Mouse (Mus musculus): ENCODE results near the gene Cyb5d1. TPM values are rescaled to one million over a fixed set of nuclear protein-coding genes. Genes with fewer than 3 reads are reported as not detected.

Gene Cyb5d1
- polyA plus RNA-seq, 1 experiment from 2014 or later: 44.3 TPM

DNA sequence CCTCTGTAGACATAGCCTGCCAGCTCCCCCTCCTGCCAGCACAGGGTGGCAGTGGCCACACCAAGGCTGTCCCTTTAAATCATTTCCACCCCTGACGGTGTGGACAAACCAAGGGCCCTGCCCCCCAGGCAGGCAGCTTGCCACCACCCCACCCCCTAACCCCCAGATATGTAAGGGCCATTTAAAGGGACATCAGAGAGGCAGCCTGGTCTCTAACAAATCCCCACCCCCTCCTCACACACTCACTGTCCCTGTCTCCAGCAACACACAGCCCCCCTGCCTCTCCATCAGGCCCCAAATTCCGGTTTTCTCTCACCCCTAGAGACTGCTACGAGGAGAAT lies 19.9 kb upstream of the Cyb5d1 start:
- Histone ChIP-seq H3K4me2 (replicated peaks) (peak overlapping the region; percentile 93), H3K27ac (replicated peaks) (peak overlapping the region; percentile 99), H3K27me3 (0 out of 2 replicates have a peak, but pooled peaks cover 3% of the 10 kb centered on the region), H3K36me3 (0 out of 2 replicates have a peak, but pooled peaks cover 6% of the 10 kb centered on the region), H3K4me3 (peak overlapping the region; percentile 79), H3K9me3 (no peaks in the 10 kb centered on the region), H3K4me1 (peaks cover 79% of the 10 kb centered on the region), H3K9ac (replicated peaks) (peak overlapping the region; percentile 95)
- WGBS: 2% methylated on average over 3 of the region's 3 CpGs
- ATAC-seq (replicated peaks): 0 out of 2 replicates have a peak, but pooled peaks have one; percentile 7

DNA sequence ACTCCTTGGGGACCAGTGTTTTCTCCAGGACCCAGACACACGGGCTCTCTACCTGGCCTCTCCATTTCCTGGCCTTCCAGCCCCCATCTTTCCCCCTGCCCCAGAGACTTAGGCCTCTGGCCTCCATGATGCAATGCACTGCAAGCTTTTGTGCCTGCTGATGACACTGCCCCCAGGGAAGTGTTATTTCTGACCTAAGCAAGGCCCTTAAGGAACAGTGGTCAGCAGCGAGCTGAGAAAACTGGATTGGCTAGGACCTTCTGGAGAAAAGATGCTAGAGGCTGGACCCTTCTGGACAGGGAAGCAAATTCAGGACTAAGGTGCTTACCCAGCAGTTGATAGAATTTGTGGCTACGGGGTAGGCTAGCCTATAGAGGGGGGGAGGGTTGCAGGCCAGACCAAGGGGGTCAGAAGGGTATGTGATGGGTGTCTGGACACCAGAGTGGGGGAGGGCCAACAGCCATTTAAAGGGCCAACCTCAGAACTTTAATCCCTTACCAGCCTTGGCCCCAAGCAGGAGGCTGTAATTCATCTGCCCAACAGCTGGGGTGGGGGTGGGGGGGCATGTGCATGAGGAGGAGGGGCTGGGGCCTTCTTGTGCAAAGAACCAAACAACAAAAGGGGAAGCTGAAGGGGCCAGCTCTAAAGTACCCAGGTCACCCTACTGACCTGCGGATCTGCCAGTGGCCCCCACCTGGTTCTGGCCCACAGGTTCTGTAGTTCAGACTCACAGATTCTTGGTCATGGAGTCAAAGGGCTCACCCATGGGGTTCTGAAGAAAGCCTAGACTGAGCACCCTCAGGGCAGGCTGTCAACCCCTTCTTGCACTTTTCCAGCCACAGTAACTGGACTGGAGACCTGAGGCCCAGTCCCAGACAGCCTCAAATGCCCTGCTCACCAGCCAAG lies 19.2 kb upstream of the Cyb5d1 start:
- no peak for ATAC-seq (replicated peaks)
- 12% methylated on average over 4 of the region's 4 CpGs for WGBS
- H3K4me1 ChIP-seq: peaks cover 73% of the 10 kb centered on the region
- H3K4me3 ChIP-seq: peak overlapping the region; percentile 79
- H3K9ac ChIP-seq (replicated peaks): peak overlapping the region; percentile 95
- peak overlapping the region; percentile 93 for H3K4me2 ChIP-seq (replicated peaks)
- H3K36me3 ChIP-seq: 0 out of 2 replicates have a peak, but pooled peaks cover 6% of the 10 kb centered on the region
- H3K27ac ChIP-seq (replicated peaks): peak overlapping the region; percentile 99
- H3K27me3 ChIP-seq: 0 out of 2 replicates have a peak, but pooled peaks cover under 1% of the 10 kb centered on the region
- no peaks in the 10 kb centered on the region for H3K9me3 ChIP-seq

- H3K27ac ChIP-seq (replicated peaks): peak within 1 kb of the TSS; percentile 99
- 0 out of 2 replicates have a peak, but pooled peaks cover 6% of the 10 kb centered on the region for H3K36me3 ChIP-seq
- H3K4me3 ChIP-seq: peak within 1 kb of the TSS; percentile 79
- WGBS: 33% methylated on average over 12 of the region's 12 CpGs
- H3K9ac ChIP-seq (replicated peaks): peak within 1 kb of the TSS; percentile 95
- no peaks in the 10 kb centered on the region for H3K27me3 ChIP-seq
- peak within 1 kb of the TSS; percentile 93 for H3K4me2 ChIP-seq (replicated peaks)
- ATAC-seq (replicated peaks): no peak
- peaks cover 69% of the 10 kb centered on the region for H3K4me1 ChIP-seq
- H3K9me3 ChIP-seq: no peaks in the 10 kb centered on the region
Observed at GRCm38 (mm10) chr11:69413221-69414181, 18.1 kb upstream of the Cyb5d1 start, which contains the start of gene Kdm6b. TSS of gene Kdm6b (minus strand) at chr11:69413675.

DNA sequence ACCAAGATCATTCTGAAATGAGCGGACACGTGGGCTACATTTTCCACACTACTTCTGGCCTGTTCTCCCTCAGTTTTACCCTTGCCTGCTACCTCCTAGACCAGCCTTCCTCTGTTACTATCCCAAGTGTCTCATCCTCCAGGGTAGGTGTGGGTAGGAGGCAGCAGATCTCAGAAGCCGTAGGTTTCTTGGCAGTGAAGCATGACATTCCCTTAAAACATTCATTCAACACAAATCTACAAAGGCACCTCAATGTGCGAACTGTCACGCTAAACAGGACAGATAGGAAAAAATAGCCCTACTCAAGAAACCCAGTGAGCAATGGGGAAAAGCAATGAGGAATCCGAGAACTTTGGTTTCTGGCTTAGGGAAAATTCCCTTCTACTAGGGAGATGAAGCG lies 17.1 kb upstream of the Cyb5d1 start:
- H3K27ac ChIP-seq (replicated peaks): peak overlapping the region; percentile 99
- WGBS: 55% methylated on average over 7 of the region's 7 CpGs
- no peaks in the 10 kb centered on the region for H3K9me3 ChIP-seq
- H3K9ac ChIP-seq (replicated peaks): peak overlapping the region; percentile 89
- H3K27me3 ChIP-seq: no peaks in the 10 kb centered on the region
- H3K4me1 ChIP-seq: peaks cover 69% of the 10 kb centered on the region
- H3K4me3 ChIP-seq: peak overlapping the region; percentile 79
- peaks cover 11% of the 10 kb centered on the region; the same call in 1 of the 2 replicates for H3K36me3 ChIP-seq
- peak overlapping the region; percentile 93 for H3K4me2 ChIP-seq (replicated peaks)
- ATAC-seq (replicated peaks): no peak

- peaks cover 64% of the 10 kb centered on the region for H3K4me1 ChIP-seq
- peak overlapping the region; percentile 89 for H3K9ac ChIP-seq (replicated peaks)
- WGBS: under 1% methylated on average over 39 of the region's 39 CpGs
Observed at GRCm38 (mm10) chr11:69411538-69412203, 16.2 kb upstream of the Cyb5d1 start.

DNA sequence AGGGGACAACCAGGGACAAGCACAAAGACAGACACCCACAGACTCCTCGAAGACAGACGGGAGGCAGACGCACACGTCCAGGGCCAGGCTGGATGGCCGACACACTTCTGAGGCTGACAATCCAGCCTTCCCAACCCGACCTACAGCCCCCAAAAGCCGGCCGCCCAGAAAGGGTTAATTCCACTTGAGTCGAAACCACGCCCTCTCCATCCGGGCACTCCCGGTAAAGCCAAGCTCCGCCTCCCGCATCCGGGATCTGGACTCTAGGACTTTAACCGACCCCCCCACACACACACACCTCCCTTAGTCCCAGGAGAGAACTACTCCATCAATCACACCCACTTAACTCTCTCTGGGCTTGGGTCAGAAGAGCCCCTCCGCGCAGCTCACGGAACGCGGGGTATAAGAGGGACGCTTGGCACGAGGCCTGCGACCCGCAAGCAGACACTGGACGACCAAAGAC lies 15.7 kb upstream of the Cyb5d1 start:
- ATAC-seq (replicated peaks): peak; percentile 20
- H3K4me1 ChIP-seq: peaks cover 60% of the 10 kb centered on the region
- peak overlapping the region; percentile 93 for H3K4me2 ChIP-seq (replicated peaks)
- no peaks in the 10 kb centered on the region for H3K9me3 ChIP-seq
- H3K4me3 ChIP-seq: peak overlapping the region; percentile 79
- 0% methylated on average over 26 of the region's 26 CpGs for WGBS
- no peaks in the 10 kb centered on the region for H3K27me3 ChIP-seq
- peak overlapping the region; percentile 89 for H3K9ac ChIP-seq (replicated peaks)
- H3K36me3 ChIP-seq: peaks cover 25% of the 10 kb centered on the region
- H3K27ac ChIP-seq (replicated peaks): peak overlapping the region; percentile 99

More at GRCm38 (mm10) chr11:69411538-69412203, 16.2 kb upstream of the Cyb5d1 start:
- H3K9me3 ChIP-seq: no peaks in the 10 kb centered on the region
- no peak for ATAC-seq (replicated peaks)
- H3K27me3 ChIP-seq: no peaks in the 10 kb centered on the region
- peaks cover 19% of the 10 kb centered on the region for H3K36me3 ChIP-seq
- peak overlapping the region; percentile 99 for H3K27ac ChIP-seq (replicated peaks)
- peak overlapping the region; percentile 79 for H3K4me3 ChIP-seq
- H3K4me2 ChIP-seq (replicated peaks): peak overlapping the region; percentile 93

DNA sequence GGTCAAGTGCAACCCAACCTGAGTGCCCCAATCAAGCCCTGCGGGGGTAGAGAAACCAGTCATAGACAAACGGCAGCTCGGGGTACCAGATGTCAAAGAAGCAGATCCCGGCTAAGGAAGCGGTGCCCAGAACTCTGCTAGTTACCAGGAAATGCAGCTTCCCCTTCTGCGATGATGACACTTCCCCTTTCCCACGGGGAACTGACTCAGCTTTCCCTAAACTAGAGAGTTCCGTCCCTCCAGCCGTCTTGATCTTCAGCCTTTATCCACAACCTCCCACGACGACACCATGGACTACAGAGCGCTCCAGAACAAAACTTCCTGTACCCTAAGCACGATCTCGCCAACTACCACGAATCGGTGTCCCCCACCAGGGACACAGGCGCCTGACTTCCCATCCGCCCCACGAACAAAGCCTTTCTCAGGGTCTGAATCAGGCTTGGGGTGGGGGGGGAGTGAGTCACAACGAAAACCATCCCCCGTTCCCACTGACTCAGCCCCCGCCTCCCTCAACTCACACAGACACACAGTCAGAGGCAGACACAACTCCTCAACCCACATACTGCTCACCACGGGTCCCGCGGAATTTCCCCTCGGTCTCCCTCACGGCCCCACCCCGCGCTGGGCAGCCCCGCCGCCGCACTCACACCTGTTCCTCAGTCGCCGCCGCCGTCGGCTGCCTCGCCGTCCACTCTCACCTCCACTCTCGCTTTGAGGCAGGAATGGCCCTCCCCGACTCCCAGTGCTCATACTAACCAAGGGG lies 15.1 kb upstream of the Cyb5d1 start:
- peaks cover 31% of the 10 kb centered on the region for H3K36me3 ChIP-seq
- peak overlapping the region; percentile 93 for H3K4me2 ChIP-seq (replicated peaks)
- peak; percentile 18 for ATAC-seq (replicated peaks)
- peak overlapping the region; percentile 89 for H3K9ac ChIP-seq (replicated peaks)
- H3K4me1 ChIP-seq: peaks cover 60% of the 10 kb centered on the region
- H3K9me3 ChIP-seq: no peaks in the 10 kb centered on the region
- under 1% methylated on average over 41 of the region's 41 CpGs for WGBS
- no peaks in the 10 kb centered on the region for H3K27me3 ChIP-seq
- H3K4me3 ChIP-seq: peak overlapping the region; percentile 79
- H3K27ac ChIP-seq (replicated peaks): peak overlapping the region; percentile 99

- WGBS: under 1% methylated on average over 18 of the region's 18 CpGs
- H3K36me3 ChIP-seq: peaks cover 36% of the 10 kb centered on the region
- peak overlapping the region; percentile 93 for H3K4me2 ChIP-seq (replicated peaks)
- ATAC-seq (replicated peaks): no peak
- H3K4me1 ChIP-seq: peaks cover 56% of the 10 kb centered on the region
- H3K27ac ChIP-seq (replicated peaks): peak overlapping the region; percentile 99
- peak overlapping the region; percentile 79 for H3K4me3 ChIP-seq
- H3K9me3 ChIP-seq: no peaks in the 10 kb centered on the region
- H3K9ac ChIP-seq (replicated peaks): peak overlapping the region; percentile 89
- H3K27me3 ChIP-seq: no peaks in the 10 kb centered on the region
Observed at GRCm38 (mm10) chr11:69410045-69410309, 14.5 kb upstream of the Cyb5d1 start.

DNA sequence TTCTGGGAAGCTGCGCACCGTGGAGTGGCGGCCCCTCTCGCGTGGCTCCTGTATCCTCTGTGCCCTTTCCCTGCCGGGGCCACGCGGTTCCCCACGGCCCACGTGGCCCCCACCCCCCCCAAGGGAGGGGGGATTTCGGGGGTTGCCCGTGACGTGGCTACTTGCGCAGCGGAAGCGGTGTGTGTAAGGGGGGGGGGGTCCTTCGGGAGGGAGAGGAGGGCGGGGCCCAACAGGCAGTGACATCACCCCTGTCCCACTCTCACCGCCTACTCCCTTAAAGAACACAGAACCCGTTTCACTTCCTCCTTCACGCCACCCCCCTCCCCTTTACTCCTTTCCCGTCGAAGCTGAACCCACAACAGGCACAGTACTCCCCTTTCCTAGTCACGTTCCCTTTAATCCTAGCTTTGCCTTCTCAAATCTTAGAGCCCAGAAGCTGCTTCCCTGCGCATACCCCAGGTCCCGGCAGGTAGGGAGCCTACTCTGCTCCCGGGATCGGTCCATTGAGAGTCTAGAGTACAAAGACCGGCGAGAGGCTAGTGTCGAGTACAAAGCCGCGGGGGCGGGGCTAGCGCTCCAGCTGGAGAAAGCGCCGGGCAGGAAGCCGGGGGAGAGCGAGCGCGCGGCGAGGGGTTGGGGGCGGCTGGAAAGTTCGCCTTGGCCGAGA lies 14.1 kb upstream of the Cyb5d1 start:
- Histone ChIP-seq H3K27ac (replicated peaks) (peak overlapping the region; percentile 99), H3K9me3 (no peaks in the 10 kb centered on the region), H3K4me3 (peak overlapping the region; percentile 79), H3K4me1 (peaks cover 52% of the 10 kb centered on the region), H3K27me3 (no peaks in the 10 kb centered on the region), H3K36me3 (peaks cover 40% of the 10 kb centered on the region), H3K4me2 (replicated peaks) (peak overlapping the region; percentile 93), H3K9ac (replicated peaks) (peak overlapping the region; percentile 89)
- peak; percentile 57 for ATAC-seq (replicated peaks)
- under 1% methylated on average over 44 of the region's 46 CpGs for WGBS

GRCm38 (mm10) chr11:69408541-69409377 lies 13.3 kb upstream of the Cyb5d1 start:
- H3K27ac ChIP-seq (replicated peaks): peak overlapping the region; percentile 99
- H3K4me2 ChIP-seq (replicated peaks): peak overlapping the region; percentile 93
- ATAC-seq (replicated peaks): peak; percentile 65
- under 1% methylated on average over 33 of the region's 33 CpGs for WGBS
- no peaks in the 10 kb centered on the region for H3K27me3 ChIP-seq
- H3K9ac ChIP-seq (replicated peaks): peak overlapping the region; percentile 89
- H3K4me1 ChIP-seq: peaks cover 44% of the 10 kb centered on the region
- peaks cover 48% of the 10 kb centered on the region for H3K36me3 ChIP-seq
- H3K9me3 ChIP-seq: no peaks in the 10 kb centered on the region
- peak overlapping the region; percentile 79 for H3K4me3 ChIP-seq

Measured in forebrain, embryonic 15.5 days (tissue).